Mouse (Mus musculus) activated CD4-positive, CD25-positive, alpha-beta regulatory T cell (primary cell): ENCODE measurements around the gene Krtap31-2. TPM values are rescaled to one million over a fixed set of nuclear protein-coding genes. Genes with fewer than 3 reads are reported as not detected.

Experiments
- polyA plus RNA-seq, 2 experiments: library from polyadenylated mRNA; unstranded; fragments of 100-300 nt; shearing (Covaris generic); gene quantifications; one replicate each; pipeline ENCODE4 v1.2.1; 2017

Gene Krtap31-2
- polyA plus RNA-seq, result not detected

DNA sequence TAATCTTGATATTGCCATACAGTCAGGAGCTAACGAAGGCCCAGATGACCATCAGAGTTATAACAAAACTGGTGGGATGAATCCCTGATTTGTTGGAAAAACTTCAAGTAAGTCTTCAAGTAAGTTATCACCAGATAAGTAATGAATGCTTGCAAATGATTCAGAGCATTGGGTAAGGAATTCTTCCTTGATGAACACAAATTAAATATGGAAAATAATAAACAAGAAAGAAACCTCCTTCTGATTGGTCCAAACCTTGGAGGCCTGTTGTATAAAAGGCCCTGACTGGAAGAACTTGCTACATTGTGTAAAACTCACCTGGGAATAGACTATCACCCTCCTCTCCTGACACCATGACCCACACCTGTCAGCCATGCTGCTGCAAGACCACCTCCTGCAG is at the start of gene Krtap31-2:
Krtap31-2 (plus strand) TSS at position 301 of the 400 bp plus-strand sequence.

GRCm38 (mm10) chr11:99907620-99908019 is 28.5 kb upstream of the Krtap31-2 start, which contains the start of gene Krtap31-1:
Gene Krtap31-1 (plus strand): TSS chr11:99907920.

GRCm38 (mm10) chr11:99914451-99914850 is 21.6 kb upstream of the Krtap31-2 start, which contains the start of gene Gm11565:
Gene Gm11565 (plus strand): TSS chr11:99914751.

GRCm38 (mm10) chr11:99948175-99948574 is 12.1 kb downstream of the Krtap31-2 start, which contains the start of gene Krtap9-5:
Gene Krtap9-5 (plus strand): TSS chr11:99948475.

DNA sequence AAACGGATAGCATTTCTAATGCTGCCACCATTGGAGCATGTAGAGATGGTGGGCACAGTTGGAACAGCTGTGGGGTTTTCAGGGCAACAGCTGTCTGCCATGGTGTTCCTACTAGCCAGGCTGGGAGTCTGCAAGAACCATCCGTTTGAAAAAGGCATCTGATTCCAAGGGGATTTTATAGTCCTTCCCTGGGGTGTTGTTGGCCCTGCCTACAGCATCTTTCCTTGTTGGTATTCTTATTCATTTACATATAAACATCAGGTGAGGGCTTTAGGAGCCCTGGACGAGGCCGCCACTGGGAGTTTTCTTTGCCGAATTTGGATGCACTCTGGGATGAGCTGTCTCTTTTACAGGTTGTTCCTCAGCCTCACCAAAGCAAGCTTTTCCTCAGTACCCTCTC is 42.9 kb downstream of the Krtap31-2 start, which contains the start of gene Krtap29-1:
Krtap29-1 (minus strand) TSS at position 101 of the 400 bp plus-strand sequence.

DNA sequence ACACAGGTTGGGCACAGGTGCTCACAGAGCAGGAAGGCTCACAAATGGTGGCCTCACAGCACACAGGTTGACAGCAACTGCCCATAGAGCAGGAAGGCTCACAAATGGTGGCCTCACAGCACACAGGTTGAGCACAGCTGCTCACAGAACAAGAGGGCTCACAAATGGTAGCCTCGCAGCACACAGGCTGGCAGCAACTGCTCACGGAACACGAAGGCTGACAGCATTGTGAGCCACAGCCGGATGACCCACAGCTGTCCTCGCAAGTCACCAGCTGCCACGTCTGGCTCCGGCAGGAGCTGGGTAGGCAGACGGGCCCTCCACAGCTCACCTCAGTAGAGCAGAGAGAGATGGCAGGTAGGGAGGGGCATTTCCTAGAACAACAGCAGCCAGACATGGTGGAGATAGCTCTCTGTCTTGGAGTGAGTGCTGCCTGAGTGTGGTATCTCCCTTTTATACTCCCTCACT is 50.1 kb downstream of the Krtap31-2 start, which contains the start of gene Krtap16-1:
Krtap16-1 (minus strand) TSS at position 418 of the 468 bp plus-strand sequence.

Other genes with a start within 250 kb of the Krtap31-2 start
- not detected for gene Gm14190, start 245.6 kb upstream of the Krtap31-2 start, polyA plus RNA-seq
- not detected for gene Gm14180, start 202.0 kb upstream of the Krtap31-2 start, polyA plus RNA-seq
- gene Gm11595, start 163.4 kb upstream of the Krtap31-2 start, polyA plus RNA-seq, result under 1 TPM in 1 of 2 experiments, not detected in 1; 0.32 TPM
- gene Krtap4-8, start 155.6 kb upstream of the Krtap31-2 start, polyA plus RNA-seq, result not detected
- gene Krtap4-9, start 151.1 kb upstream of the Krtap31-2 start, polyA plus RNA-seq, result not detected
- gene Gm11596, start 142.8 kb upstream of the Krtap31-2 start, polyA plus RNA-seq, result not detected
- not detected for gene Gm11569, start 137.4 kb upstream of the Krtap31-2 start, polyA plus RNA-seq
- gene Gm11554, start 131.8 kb upstream of the Krtap31-2 start, polyA plus RNA-seq, result not detected
- not detected for gene Krtap4-13, start 126.4 kb upstream of the Krtap31-2 start, polyA plus RNA-seq
- not detected for gene Gm11564, start 120.6 kb upstream of the Krtap31-2 start, polyA plus RNA-seq
- not detected for gene 2300003K06Rik, start 98.2 kb upstream of the Krtap31-2 start, polyA plus RNA-seq
- gene Krtap4-16, start 84.7 kb upstream of the Krtap31-2 start, polyA plus RNA-seq, result not detected
- under 1 TPM in 1 of 2 experiments, not detected in 1; 0.55 TPM for gene Gm11568, start 78.4 kb upstream of the Krtap31-2 start, polyA plus RNA-seq
- gene Gm11559, start 71.8 kb upstream of the Krtap31-2 start, polyA plus RNA-seq, result not detected
- not detected for gene Krtap9-1, start 62.9 kb upstream of the Krtap31-2 start, polyA plus RNA-seq
- not detected for gene Gm11567, start 57.1 kb upstream of the Krtap31-2 start, polyA plus RNA-seq
- not detected for gene Krtap31-1, start 28.4 kb upstream of the Krtap31-2 start, polyA plus RNA-seq
- not detected for gene Gm11565, start 21.5 kb upstream of the Krtap31-2 start, polyA plus RNA-seq
- not detected for gene Krtap9-5, start 12.2 kb downstream of the Krtap31-2 start, polyA plus RNA-seq
- not detected for gene Krtap29-1, start 42.8 kb downstream of the Krtap31-2 start, polyA plus RNA-seq
- not detected for gene Krtap16-1, start 50.3 kb downstream of the Krtap31-2 start, polyA plus RNA-seq
- not detected for gene Krtap17-1, start 57.7 kb downstream of the Krtap31-2 start, polyA plus RNA-seq
- gene Krt33a, start 79.9 kb downstream of the Krtap31-2 start, polyA plus RNA-seq, result under 1 TPM in 1 of 2 experiments, not detected in 1; 0.23 TPM
- gene Krt33b, start 93.6 kb downstream of the Krtap31-2 start, polyA plus RNA-seq, result not detected
- gene Krt34, start 105.3 kb downstream of the Krtap31-2 start, polyA plus RNA-seq, result not detected
- gene Krt31, start 114.3 kb downstream of the Krtap31-2 start, polyA plus RNA-seq, result under 1 TPM in 1 of 2 experiments, not detected in 1; 0.15 TPM
- not detected for gene Krt32, start 151.9 kb downstream of the Krtap31-2 start, polyA plus RNA-seq
- gene Krt35, start 159.9 kb downstream of the Krtap31-2 start, polyA plus RNA-seq, result not detected
- not detected for gene Krt36, start 169.3 kb downstream of the Krtap31-2 start, polyA plus RNA-seq
- not detected for gene Krt13, start 185.3 kb downstream of the Krtap31-2 start, polyA plus RNA-seq
- gene Krt15, start 199.6 kb downstream of the Krtap31-2 start, polyA plus RNA-seq, result not detected
- gene Krt19, start 212.4 kb downstream of the Krtap31-2 start, polyA plus RNA-seq, result under 1 TPM in 1 of 2 experiments, not detected in 1; 0.28 TPM